9 mouse cellular contexts compared by ENCODE assay signal in the genomic region with DNA sequence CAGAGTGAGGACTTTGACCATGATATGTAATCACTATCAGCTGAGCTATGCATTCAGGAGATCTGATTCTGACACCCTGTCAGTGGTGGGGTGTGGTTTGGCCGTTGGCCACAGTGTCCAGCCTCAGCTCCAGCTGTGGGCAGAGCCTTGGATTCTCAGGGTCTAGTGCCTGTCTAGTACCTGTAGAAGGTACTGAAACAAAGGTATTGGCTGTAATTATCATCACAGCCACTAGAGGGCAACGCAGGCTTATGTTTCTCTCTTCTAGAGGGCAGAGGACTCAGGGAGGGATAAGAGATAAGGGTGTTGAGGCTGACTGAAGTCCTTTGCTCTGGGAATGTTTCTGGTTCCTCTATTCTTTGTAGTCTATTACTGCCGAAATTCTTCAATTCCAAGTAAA. TPM values are rescaled to one million over a fixed set of nuclear protein-coding genes. Genes with fewer than 3 reads are reported as not detected.
DNase-seq lines count a peak whose midpoint lies in the region; ATAC-seq and TF ChIP-seq lines count a peak whose summit lies in the region.
"Had no signal": no experiment of that assay in that cellular context is flagged by ENCODE, and none has a peak within 500 bp of the region (broad histone marks: within the 10 kb centered on the region; RNA-seq: fewer than 3 reads in every experiment).

No protein-coding gene starts in this region.

- H3K27ac ChIP-seq in kidney, embryonic 15.5 days, result no peak overlapping the region
- H3K27ac ChIP-seq in bone marrow, adult 2 months (ENCODE audit: control insufficient read depth, insufficient read depth, low read depth, low read length, poor library complexity), result no peak overlapping the region
- H3K27ac ChIP-seq in embryonic facial prominence, embryonic 13.5 days, result no peak overlapping the region
- peak overlapping the region; percentile 77 for H3K27ac ChIP-seq in hindbrain, embryonic 12.5 days
- H3K27ac ChIP-seq in midbrain, embryonic 14.5 days (replicated peaks; ENCODE audit: low read depth, low read length), result no peak overlapping the region

- H3K9ac ChIP-seq in kidney, embryonic 15.5 days, result no peak overlapping the region
- H3K9ac ChIP-seq in embryonic facial prominence, embryonic 13.5 days, result no peak overlapping the region
- H3K9ac ChIP-seq in hindbrain, embryonic 12.5 days, result no peak overlapping the region
- H3K9ac ChIP-seq in midbrain, embryonic 14.5 days (replicated peaks; ENCODE audit: low read length), result no peak overlapping the region
- H3K9ac ChIP-seq: lung, embryonic 15.5 days had no signal

- H3K9me3 ChIP-seq in kidney, embryonic 15.5 days (replicated peaks), result no peaks in the 10 kb centered on the region
- H3K9me3 ChIP-seq in embryonic facial prominence, embryonic 13.5 days, result no peaks in the 10 kb centered on the region
- no peaks in the 10 kb centered on the region for H3K9me3 ChIP-seq in hindbrain, embryonic 12.5 days (replicated peaks)
- no peaks in the 10 kb centered on the region for H3K9me3 ChIP-seq in midbrain, embryonic 14.5 days (ENCODE audit: control insufficient read depth, low read length)
- H3K9me3 ChIP-seq: lung, embryonic 15.5 days had no signal

- WGBS in kidney, embryonic 15.5 days, result 7% methylated on average over 3 of the region's 3 CpGs
- 3% methylated on average over 3 of the region's 3 CpGs for WGBS in bone marrow, adult 2 months
- WGBS in embryonic facial prominence, embryonic 13.5 days, result 2% methylated on average over 3 of the region's 3 CpGs
- WGBS in hindbrain, embryonic 12.5 days, result 7% methylated on average over 3 of the region's 3 CpGs
- WGBS in midbrain, embryonic 14.5 days, result 10% methylated on average over 3 of the region's 3 CpGs

- DNase-seq in kidney, adult 11 months, result peak; percentile 23
- DNase-seq in layer of hippocampus, postnatal 25 days (ENCODE audit: extremely low spot score in 1 of 2, low spot score in 1 of 2), result peak; percentile 37 to 59
- peak; percentile 92 for DNase-seq in midbrain, embryonic 14.5 days
- peak; percentile 59 for DNase-seq in testis, postnatal 10 days (ENCODE audit: low spot score)

- H3K4me1 ChIP-seq in kidney, embryonic 15.5 days, result peaks cover 10% of the 10 kb centered on the region
- H3K4me1 ChIP-seq in bone marrow, adult 2 months (ENCODE audit: control insufficient read depth, insufficient read depth, low read length), result no peaks in the 10 kb centered on the region
- peaks cover 16% of the 10 kb centered on the region for H3K4me1 ChIP-seq in embryonic facial prominence, embryonic 13.5 days
- H3K4me1 ChIP-seq in hindbrain, embryonic 12.5 days, result peaks cover 38% of the 10 kb centered on the region
- peaks cover 29% of the 10 kb centered on the region for H3K4me1 ChIP-seq in midbrain, embryonic 14.5 days (ENCODE audit: control insufficient read depth, insufficient read depth, low read length)

- TF ChIP-seq POLR2A in bone marrow, adult 2 months (IDR thresholded peaks at IDR 0.05; ENCODE audit: borderline replicate concordance, control insufficient read depth, low read depth, low read length), result no peak

- peak; percentile 12; the same call in 1 of the 2 replicates for TF ChIP-seq CTCF in bone marrow, adult 2 months (IDR thresholded peaks at IDR 0.05; ENCODE audit: control insufficient read depth, insufficient read depth, low read length)

- peaks cover 27% of the 10 kb centered on the region for H3K27me3 ChIP-seq in kidney, embryonic 15.5 days
- peaks cover 27% of the 10 kb centered on the region for H3K27me3 ChIP-seq in embryonic facial prominence, embryonic 13.5 days
- H3K27me3 ChIP-seq in hindbrain, embryonic 12.5 days, result peaks cover 14% of the 10 kb centered on the region; the same call in 1 of the 2 replicates
- H3K27me3 ChIP-seq in midbrain, embryonic 14.5 days (ENCODE audit: control insufficient read depth, insufficient read depth, low read length), result no peaks in the 10 kb centered on the region

- ATAC-seq in kidney, embryonic 15.5 days (replicated peaks; ENCODE audit: low FRiP score), result no peak
- peak; percentile 26; the same call in 1 of the 2 replicates for ATAC-seq in embryonic facial prominence, embryonic 13.5 days (ENCODE audit: insufficient number of reproducible peaks, insufficient read depth, low FRiP score, low TSS enrichment, low read depth)
- peak; percentile 68 for ATAC-seq in hindbrain, embryonic 12.5 days (ENCODE audit: low FRiP score)
- peak; percentile 55; the same call in 1 of the 2 replicates for ATAC-seq in midbrain, embryonic 14.5 days (ENCODE audit: low FRiP score, low TSS enrichment)

- no peaks in the 10 kb centered on the region for H3K36me3 ChIP-seq in kidney, embryonic 15.5 days
- no peaks in the 10 kb centered on the region for H3K36me3 ChIP-seq in embryonic facial prominence, embryonic 13.5 days
- no peaks in the 10 kb centered on the region for H3K36me3 ChIP-seq in hindbrain, embryonic 12.5 days
- no peaks in the 10 kb centered on the region for H3K36me3 ChIP-seq in midbrain, embryonic 14.5 days (ENCODE audit: control insufficient read depth, insufficient read depth, low read length)
- H3K36me3 ChIP-seq: lung, embryonic 15.5 days had no signal

- no peak overlapping the region for H3K4me2 ChIP-seq in kidney, embryonic 15.5 days
- no peak overlapping the region for H3K4me2 ChIP-seq in embryonic facial prominence, embryonic 13.5 days
- H3K4me2 ChIP-seq in hindbrain, embryonic 12.5 days (replicated peaks), result no peak overlapping the region
- H3K4me2 ChIP-seq in midbrain, embryonic 14.5 days (ENCODE audit: low read length), result no peak overlapping the region
- H3K4me2 ChIP-seq: lung, embryonic 15.5 days had no signal

- no peak overlapping the region for H3K4me3 ChIP-seq in kidney, embryonic 15.5 days (replicated peaks)
- no peak overlapping the region for H3K4me3 ChIP-seq in bone marrow, adult 2 months (replicated peaks; ENCODE audit: control insufficient read depth, low read depth, low read length)
- H3K4me3 ChIP-seq in embryonic facial prominence, embryonic 13.5 days, result no peak overlapping the region
- H3K4me3 ChIP-seq in hindbrain, embryonic 12.5 days, result no peak overlapping the region
- H3K4me3 ChIP-seq in midbrain, embryonic 14.5 days (replicated peaks; ENCODE audit: low read depth, low read length), result no peak overlapping the region
- H3K4me3 ChIP-seq: lung, embryonic 15.5 days had no signal

RNA-seq across cellular contexts. Expression of a gene that starts 34.2 kb away (rescaled TPM):
- not detected in 2 replicates for polyA plus RNA-seq in kidney, embryonic 15.5 days (2015; fragmentation: Nextera tagmentation; extraction: Ambion mirVana)
- polyA plus RNA-seq in bone marrow, adult 2 months (2011; ENCODE audit: insufficient read depth, insufficient read length, low replicate concordance, missing spikeins), result not detected in 2 replicates
- not detected in 2 replicates for polyA plus RNA-seq in embryonic facial prominence, embryonic 13.5 days (2015; fragmentation: Nextera tagmentation; extraction: Ambion mirVana)
- not detected in 2 replicates for polyA plus RNA-seq in hindbrain, embryonic 12.5 days (2016; fragmentation: Nextera tagmentation; extraction: Ambion mirVana)
- total RNA-seq in layer of hippocampus, postnatal 25 days (2021), result not detected
- not detected in 2 replicates for polyA plus RNA-seq in midbrain, embryonic 14.5 days (2014; fragmentation: Nextera tagmentation; extraction: Ambion mirVana)
- polyA plus RNA-seq: lung, embryonic 15.5 days had no signal

Comparison
In these comparisons a context has a peak if more than half of its experiments do, and no peak if none do; other contexts are left out.
1. DNase-seq: peak in every context shown above with its lines; median percentile 92 in midbrain, embryonic 14.5 days; 59 in testis, postnatal 10 days; 48 in layer of hippocampus, postnatal 25 days; 23 in kidney, adult 11 months.